Mouse (Mus musculus): ENCODE measurements around the gene Dbndd2.

Gene Dbndd2

GRCm38 (mm10) chr2:164540652-164541427, 54.9 kb downstream of the Dbndd2 start:
- no peak for DNase-seq (ENCODE audit: low spot score)

GRCm38 (mm10) chr2:164542132-164542531, 56.2 kb downstream of the Dbndd2 start:
- DNase-seq (ENCODE audit: low spot score), result no peak

GRCm38 (mm10) chr2:164542598-164542997, 56.7 kb downstream of the Dbndd2 start:
- DNase-seq (ENCODE audit: low spot score), result no peak

Measured in ovary, adult 18-20 months (tissue).